Mouse (Mus musculus) myocyte (in vitro differentiated cells): Measurements from ENCODE around the gene Cog4.

Experiments used
- MAX ChIP-seq: IDR thresholded peaks from one replicate; pipeline ENCODE4 v1.6.1; 2011; ENCODE audit warnings: low read depth, mild to moderate bottlenecking, control low read depth
- MYOD1 ChIP-seq, 3 experiments: IDR thresholded peaks; one replicate each; pipeline ENCODE4 v1.6.1; 2011; ENCODE audit warnings: control low read depth in 2 of 3, low read depth in 2 of 3, mild to moderate bottlenecking in 2 of 3, moderate library complexity in 1 of 3; ENCODE audit not compliant: insufficient read length in 2 of 3, control insufficient read depth in 1 of 3
- POLR2A ChIP-seq: IDR thresholded peaks from one replicate; pipeline ENCODE4 v1.6.1; 2011; ENCODE audit warnings: low read depth, mild to moderate bottlenecking, control low read depth, moderate library complexity; ENCODE audit not compliant: insufficient read length
- POLR2AphosphoS2 ChIP-seq: IDR thresholded peaks from one replicate; pipeline ENCODE4 v1.6.1; 2011; ENCODE audit warnings: low read depth, control low read depth; ENCODE audit not compliant: insufficient read length
- TCF12 ChIP-seq: IDR thresholded peaks from one replicate; pipeline ENCODE4 v1.6.1; 2011; ENCODE audit warnings: mild to moderate bottlenecking, control low read depth; ENCODE audit not compliant: poor library complexity, insufficient read depth, severe bottlenecking
- USF1 ChIP-seq: IDR thresholded peaks from one replicate; pipeline ENCODE4 v1.6.1; 2011; ENCODE audit warnings: low read depth, mild to moderate bottlenecking, control low read depth, moderate library complexity

DNA sequence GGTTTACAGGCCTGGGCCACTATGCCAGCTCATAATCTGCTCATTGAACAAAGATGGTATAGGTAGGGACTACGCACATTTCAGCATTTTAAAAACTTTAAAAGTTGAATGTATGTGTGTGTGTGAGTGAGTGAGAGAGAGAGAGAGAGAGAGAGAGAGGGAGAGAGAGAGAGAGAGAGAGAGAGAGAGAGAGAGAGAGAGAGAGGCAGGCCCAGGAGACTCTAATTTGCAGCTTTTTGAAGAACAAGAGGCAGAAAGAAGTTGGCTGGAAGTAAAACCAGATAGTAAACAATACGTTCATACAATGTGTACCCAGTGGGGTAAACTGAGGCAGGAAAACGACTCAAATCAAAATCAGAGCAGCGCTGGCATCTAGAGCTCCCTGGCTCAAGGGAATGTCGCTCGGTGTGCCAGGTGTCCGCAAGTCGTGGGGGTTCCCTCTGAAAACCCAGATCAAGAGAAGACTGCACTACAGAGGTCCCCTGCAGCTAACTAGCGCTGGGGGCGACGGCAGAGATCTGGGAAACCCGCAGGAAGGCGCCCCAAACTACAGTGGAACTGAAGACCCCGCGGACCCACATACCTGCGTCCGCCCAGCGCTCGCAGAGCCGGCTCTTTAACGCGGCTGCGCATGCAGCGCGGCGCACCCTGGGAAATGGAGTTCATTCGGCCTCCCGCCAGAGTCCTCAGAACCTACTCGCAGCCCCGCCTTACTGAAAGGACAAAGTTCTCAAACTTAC lies 55.6 kb downstream of the Cog4 start, which contains the start of gene Fuk:
- TF ChIP-seq USF1 (no peak), TCF12 (no peak), POLR2AphosphoS2 (no peak), POLR2A (peak; percentile 58), MYOD1 (IDR thresholded peaks at IDR 0.05; ENCODE audit: control insufficient read depth in 1 of 3, insufficient read length in 2 of 3, low read depth in 2 of 3) (no peak), MAX (no peak)
